Mouse (Mus musculus) liver (tissue): Measurements from ENCODE around the gene Tbkbp1.

Source experiments
- DNase-seq: peaks from one replicate; pipeline ENCODE4 v3.0.0-alpha.2; 2020; ENCODE audit warnings: mixed read lengths

Gene Tbkbp1

GRCm38 (mm10) chr11:97126645-97127468, 24.4 kb downstream of the Tbkbp1 start:
- peak; percentile 57 for DNase-seq

DNA sequence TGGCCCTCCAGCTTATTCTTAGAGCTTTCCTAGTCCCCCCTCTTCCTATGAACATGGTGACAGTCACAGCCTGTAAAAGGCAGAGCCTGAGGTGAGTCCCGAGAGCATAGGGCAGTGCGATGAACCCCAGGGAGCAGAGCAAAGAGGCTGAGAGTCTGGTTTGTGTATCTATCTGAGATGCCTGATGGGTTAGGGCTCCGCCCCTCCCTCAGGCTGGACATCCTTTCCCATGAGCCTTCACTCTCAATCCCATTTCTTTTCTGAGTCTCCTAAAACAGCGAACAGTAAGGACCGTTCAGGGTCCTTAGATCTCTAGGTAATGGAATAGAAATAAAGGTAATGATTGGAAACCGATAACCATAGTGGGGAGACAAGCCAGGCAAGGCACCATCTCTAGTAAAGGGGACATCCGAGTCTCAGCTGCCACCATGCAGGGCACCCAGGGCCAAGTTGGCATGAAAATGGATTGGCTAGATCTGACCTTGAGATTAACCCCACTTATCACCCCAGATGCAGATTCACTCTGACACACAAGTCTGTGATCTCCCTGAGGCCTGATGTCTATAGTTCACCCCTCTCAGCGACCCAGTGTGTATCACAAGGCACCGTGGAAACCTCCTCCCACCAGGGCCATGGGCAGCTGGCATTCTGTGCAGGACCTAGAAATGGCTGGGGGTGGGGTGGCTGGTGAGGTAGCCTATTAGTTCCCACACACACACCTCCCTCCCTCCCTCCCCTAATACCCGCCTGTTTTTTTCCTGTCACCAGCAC, 26.8 kb downstream of the Tbkbp1 start:
- no peak for DNase-seq

GRCm38 (mm10) chr11:97123282-97123890, 27.9 kb downstream of the Tbkbp1 start:
- DNase-seq, result no peak

DNA sequence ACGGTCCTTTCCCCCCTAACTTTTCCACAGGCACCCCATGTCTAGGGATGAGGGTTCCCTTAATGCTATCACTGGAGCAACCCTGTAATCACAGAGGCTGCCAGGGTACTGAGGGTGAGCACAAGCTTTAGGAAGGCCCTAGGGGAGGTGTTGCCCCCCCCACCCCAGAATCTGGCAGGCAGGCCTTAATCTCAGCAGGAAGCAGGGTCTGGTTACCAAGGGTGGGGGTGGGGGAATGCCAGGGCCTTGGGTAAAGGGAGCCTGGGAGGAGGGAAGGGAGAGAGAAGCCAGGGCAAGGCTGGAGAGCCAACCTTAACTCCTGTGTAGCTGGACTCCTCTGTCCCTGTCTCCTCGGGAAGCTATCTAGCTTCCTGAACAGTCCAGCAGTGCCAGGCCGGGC, 30.7 kb downstream of the Tbkbp1 start:
- DNase-seq, result no peak

DNA sequence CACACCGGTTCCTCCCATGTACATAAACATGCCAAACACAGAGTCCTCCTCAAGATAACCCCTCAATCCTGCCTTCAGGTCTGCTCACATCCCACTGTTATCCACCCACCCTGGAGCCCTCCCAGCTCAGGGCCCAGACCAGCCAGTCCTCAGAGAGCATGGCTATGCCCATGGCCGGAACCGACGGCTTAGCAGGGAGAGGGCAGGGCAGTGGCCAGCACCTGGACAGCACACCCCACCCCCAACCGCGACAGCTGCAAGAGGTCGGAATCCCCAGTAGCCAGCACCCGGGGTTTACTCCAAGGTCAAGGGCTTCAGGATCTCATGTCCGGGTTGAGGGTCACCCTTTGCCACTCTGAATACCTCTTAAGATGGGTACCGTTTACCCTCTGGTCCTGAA, 31.1 kb downstream of the Tbkbp1 start:
- DNase-seq, result no peak

GRCm38 (mm10) chr11:97115797-97116196, 35.5 kb downstream of the Tbkbp1 start:
- DNase-seq, result no peak

GRCm38 (mm10) chr11:97114671-97115601, 36.4 kb downstream of the Tbkbp1 start, which contains the start of gene Tbx21:
TSS of gene Tbx21 (minus strand) at chr11:97115331.
- no peak for DNase-seq

- no peak for DNase-seq
Measured at GRCm38 (mm10) chr11:97112519-97113125, 38.7 kb downstream of the Tbkbp1 start.

- no peak for DNase-seq
Measured at GRCm38 (mm10) chr11:97108976-97109375, 42.3 kb downstream of the Tbkbp1 start.

DNA sequence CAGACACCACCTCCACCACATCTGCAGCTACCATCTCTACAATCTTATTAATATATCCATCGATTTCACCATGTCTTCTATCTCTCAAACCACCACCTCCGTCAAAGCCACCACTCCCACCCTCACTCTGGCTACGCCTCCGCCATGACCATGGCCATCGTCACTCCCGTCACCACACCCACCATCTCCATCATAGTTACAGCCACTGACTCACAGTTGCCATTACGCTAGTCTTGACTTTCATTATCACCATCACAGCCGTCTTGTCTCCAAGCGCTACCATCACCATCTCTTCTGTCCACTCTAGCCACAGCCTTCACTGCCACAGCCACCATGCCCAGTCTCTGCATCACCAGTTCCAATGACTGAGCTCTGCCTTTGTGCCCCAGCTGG, 47.2 kb downstream of the Tbkbp1 start:
- no peak for DNase-seq

GRCm38 (mm10) chr11:97103163-97104090, 47.9 kb downstream of the Tbkbp1 start:
- DNase-seq, result no peak

DNA sequence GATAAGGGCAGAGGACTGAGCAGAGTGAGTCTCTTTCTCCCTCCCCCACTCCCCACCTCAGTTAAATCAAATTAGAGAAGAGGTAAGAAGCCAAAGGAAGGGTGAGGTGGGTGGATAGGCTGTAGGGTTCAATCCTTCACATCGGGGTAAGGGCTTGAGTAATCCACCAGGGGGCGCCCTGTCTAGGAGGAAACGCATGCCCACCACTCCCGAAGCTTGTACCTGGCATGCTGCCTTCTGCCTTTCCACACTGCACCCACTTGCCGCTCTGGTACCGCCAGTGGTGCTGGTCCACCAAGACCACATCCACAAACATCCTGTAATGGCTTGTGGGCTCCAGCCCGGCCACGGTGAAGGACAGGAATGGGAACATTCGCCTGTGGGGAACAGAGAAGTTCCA, 49.6 kb downstream of the Tbkbp1 start:
- peak; percentile 70 for DNase-seq

GRCm38 (mm10) chr11:97098791-97099190, 52.5 kb downstream of the Tbkbp1 start:
- no peak for DNase-seq

- DNase-seq, result no peak
Measured at GRCm38 (mm10) chr11:97094600-97094999, 56.7 kb downstream of the Tbkbp1 start.

- no peak for DNase-seq
Measured at GRCm38 (mm10) chr11:97086365-97086764, 64.9 kb downstream of the Tbkbp1 start.
